Mouse (Mus musculus) limb, embryonic 14.5 days (tissue): Measurements from ENCODE around the gene Lmo1. TPM values are rescaled to one million over a fixed set of nuclear protein-coding genes. Genes with fewer than 3 reads are reported as not detected.
A peak's percentile ranks its signal among the peaks of the same experiment; 100 is the strongest.

Experiments
- ATAC-seq: fragments of 200-750 bp; cut with Nextera tagmentation; 2 replicates; pipeline ENCODE4 v1.8.0; 2017; ENCODE audit warnings: low read depth, moderate number of reproducible peaks, moderate TSS enrichment; ENCODE audit not compliant: low FRiP score
- DNase-seq: peaks from one replicate; pipeline ENCODE4 v3.0.0-alpha.2; 2015; ENCODE audit warnings: low spot score
- H3K27ac ChIP-seq: fragments of 300-500 bp; sonication (generic); replicated peaks from 2 replicates; pipeline ENCODE4 v1.5.1; 2014; ENCODE audit warnings: low read depth, mild to moderate bottlenecking, low read length, moderate library complexity, mixed read lengths
- H3K27me3 ChIP-seq: fragments of 300-500 bp; sonication (generic); 2 replicates; pipeline ENCODE4 v1.6.1; 2014; ENCODE audit warnings: low read length, mixed read lengths; ENCODE audit not compliant: control insufficient read depth, insufficient read depth
- H3K36me3 ChIP-seq: fragments of 300-500 bp; sonication (generic); 2 replicates; pipeline ENCODE4 v1.6.1; 2014; ENCODE audit warnings: mild to moderate bottlenecking, low read length, moderate library complexity, mixed read lengths; ENCODE audit not compliant: control insufficient read depth, insufficient read depth
- H3K4me1 ChIP-seq: fragments of 300-500 bp; sonication (generic); 2 replicates; pipeline ENCODE4 v1.6.1; 2014; ENCODE audit warnings: antibody characterized with exemption, low read length, mixed read lengths; ENCODE audit not compliant: control insufficient read depth, insufficient read depth
- H3K4me2 ChIP-seq: fragments of 300-500 bp; sonication (generic); replicated peaks from 2 replicates; pipeline ENCODE4 v1.6.1; 2014; ENCODE audit warnings: low read depth, mild to moderate bottlenecking, low read length, moderate library complexity; ENCODE audit not compliant: severe bottlenecking
- H3K4me3 ChIP-seq: fragments of 300-500 bp; sonication (generic); replicated peaks from 2 replicates; pipeline ENCODE4 v1.5.1; 2014; ENCODE audit warnings: low read length
- H3K9ac ChIP-seq: fragments of 300-500 bp; sonication (generic); 2 replicates; pipeline ENCODE4 v1.6.1; 2014; ENCODE audit warnings: mild to moderate bottlenecking, low read depth, low read length, moderate library complexity; ENCODE audit not compliant: severe bottlenecking
- H3K9me3 ChIP-seq: fragments of 300-500 bp; sonication (generic); 2 replicates; pipeline ENCODE4 v1.6.1; 2016; ENCODE audit warnings: low read length; ENCODE audit not compliant: control insufficient read depth
- POLR2A ChIP-seq: fragments of 200-500 bp; IDR thresholded peaks from 2 replicates; pipeline ENCODE4 v1.8.0; 2012; ENCODE audit warnings: inconsistent platforms, mild to moderate bottlenecking, moderate library complexity, borderline replicate concordance; ENCODE audit not compliant: insufficient read depth, insufficient read length; ENCODE audit errors: extremely low read depth
- WGBS: fragments of 180-500 bp; shearing (Covaris S2); extraction: QIAGEN DNeasy Blood & Tissue Kit; methylation state at CpG from one replicate; pipeline ENCODE4 v1.1.7; 2014; 5-methylcytosine and 5-hydroxymethylcytosine counted together
- polyA plus RNA-seq, 2 experiments: library from polyadenylated mRNA; depleted of rRNA in 1 of 2; stranded (reverse) in 1 of 2; unstranded in 1 of 2; fragments of >200 nt; fragmentation: Nextera tagmentation in 1 of 2; extraction: Ambion mirVana in 1 of 2; gene quantifications; 2 replicates each; pipeline versions ENCODE4 v1.2.1 to v1.2.3; 2012 to 2014

The Lmo1 gene
- polyA plus RNA-seq, 2 experiments: 38.0 to 47.8 TPM

DNA sequence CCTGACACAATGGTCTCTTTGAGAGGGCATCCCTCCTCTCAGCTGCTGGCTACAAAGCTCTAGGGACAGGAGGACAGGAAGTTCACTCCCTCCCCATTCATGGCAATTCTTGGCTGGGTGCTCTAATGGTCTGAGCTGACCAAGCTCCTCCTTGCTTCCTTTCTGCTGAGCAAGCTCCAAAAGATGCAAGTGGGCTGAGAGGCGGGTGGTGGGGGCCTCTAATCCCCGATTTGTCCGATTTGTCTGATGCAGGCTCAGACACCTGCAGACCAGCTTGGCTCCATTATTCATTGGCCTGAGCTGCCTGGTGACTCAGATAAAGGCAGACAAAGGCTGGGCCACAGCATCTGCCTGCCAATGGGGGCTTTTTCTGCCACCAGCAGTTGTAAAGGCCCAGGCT, 33.3 kb downstream of the Lmo1 start:
- no peak for DNase-seq
- no peak for TF ChIP-seq POLR2A
- ATAC-seq: no peak
- Histone ChIP-seq H3K4me2 (no peak overlapping the region), H3K9me3 (no peaks in the 10 kb centered on the region), H3K9ac (no peak overlapping the region), H3K4me3 (no peak overlapping the region), H3K36me3 (no peaks in the 10 kb centered on the region), H3K4me1 (peaks cover 13% of the 10 kb centered on the region), H3K27ac (no peak overlapping the region), H3K27me3 (no peaks in the 10 kb centered on the region)
- WGBS: 58% methylated on average over 3 of the region's 3 CpGs

DNA sequence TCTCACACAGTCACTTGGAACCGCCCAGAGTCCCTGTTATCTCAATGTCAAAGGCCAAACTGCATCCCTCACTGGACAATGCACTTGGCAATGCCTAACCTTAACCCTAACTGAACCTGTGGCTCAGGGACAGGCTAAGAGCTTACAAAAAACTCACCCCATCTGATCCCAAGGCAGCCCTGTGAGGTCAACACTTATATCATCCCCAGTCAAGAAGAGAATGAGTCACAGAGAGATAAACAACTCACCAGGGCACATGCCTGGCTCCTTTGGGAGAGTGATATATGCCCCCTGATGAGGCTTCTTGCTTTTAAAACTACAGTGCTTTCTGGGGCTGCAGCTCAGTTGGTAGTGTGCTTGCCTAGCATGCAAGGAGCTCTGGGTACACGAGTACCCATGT, 34.0 kb downstream of the Lmo1 start:
- H3K9ac ChIP-seq: no peak overlapping the region
- no peaks in the 10 kb centered on the region for H3K27me3 ChIP-seq
- 85% methylated on average over 2 of the region's 2 CpGs for WGBS
- no peaks in the 10 kb centered on the region for H3K9me3 ChIP-seq
- peaks cover 13% of the 10 kb centered on the region for H3K4me1 ChIP-seq
- DNase-seq: no peak
- no peak overlapping the region for H3K27ac ChIP-seq
- H3K4me2 ChIP-seq: no peak overlapping the region
- no peak for ATAC-seq
- H3K4me3 ChIP-seq: no peak overlapping the region
- no peak for TF ChIP-seq POLR2A
- no peaks in the 10 kb centered on the region for H3K36me3 ChIP-seq

- no peak overlapping the region for H3K27ac ChIP-seq
- no peaks in the 10 kb centered on the region for H3K27me3 ChIP-seq
- no peak overlapping the region for H3K9ac ChIP-seq
- H3K4me3 ChIP-seq: no peak overlapping the region
- no peaks in the 10 kb centered on the region for H3K9me3 ChIP-seq
- no peak overlapping the region for H3K4me2 ChIP-seq
- TF ChIP-seq POLR2A: no peak
- peaks cover 13% of the 10 kb centered on the region for H3K4me1 ChIP-seq
- DNase-seq (peak; percentile 88), ATAC-seq (peak; percentile 73; the same call in 1 of the 2 replicates)
- H3K36me3 ChIP-seq: no peaks in the 10 kb centered on the region
- 9% methylated on average over 3 of the region's 3 CpGs for WGBS
Measured at GRCm38 (mm10) chr7:109139405-109139804, 35.6 kb downstream of the Lmo1 start.

- WGBS: 88% methylated on average over 8 of the region's 8 CpGs
- TF ChIP-seq POLR2A: no peak
- DNase-seq: no peak
- Histone ChIP-seq H3K9ac (no peak overlapping the region), H3K4me2 (no peak overlapping the region), H3K4me3 (no peak overlapping the region), H3K9me3 (no peaks in the 10 kb centered on the region), H3K27me3 (no peaks in the 10 kb centered on the region), H3K27ac (no peak overlapping the region), H3K36me3 (no peaks in the 10 kb centered on the region), H3K4me1 (peaks cover under 1% of the 10 kb centered on the region; the same call in 1 of the 2 replicates)
- no peak for ATAC-seq
Measured at GRCm38 (mm10) chr7:109137441-109137840, 37.6 kb downstream of the Lmo1 start.

DNA sequence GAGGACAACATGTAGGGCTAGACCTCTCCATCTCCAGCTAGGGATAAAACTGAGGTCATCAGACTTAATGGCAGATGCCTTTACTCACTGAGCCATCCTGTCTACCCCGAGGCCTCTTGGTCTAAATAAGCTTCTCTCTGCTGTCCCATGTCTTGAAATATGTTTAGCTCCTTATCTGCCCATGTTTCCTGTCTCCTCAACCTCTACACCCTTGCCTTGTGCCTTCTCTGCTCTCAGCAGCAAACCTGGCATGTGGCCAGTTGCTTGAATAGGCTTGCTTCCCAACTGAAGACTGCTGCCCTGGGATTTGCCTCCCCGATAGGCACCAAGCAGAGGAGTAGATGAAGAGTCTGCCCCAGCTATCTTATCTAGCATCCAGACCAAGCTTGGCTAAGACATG, 43.4 kb downstream of the Lmo1 start:
- H3K4me3 ChIP-seq: no peak overlapping the region
- no peaks in the 10 kb centered on the region for H3K36me3 ChIP-seq
- no peak for ATAC-seq
- 83% methylated on average over 2 of the region's 2 CpGs for WGBS
- DNase-seq: no peak
- no peaks in the 10 kb centered on the region for H3K27me3 ChIP-seq
- TF ChIP-seq POLR2A: no peak
- H3K9me3 ChIP-seq: no peaks in the 10 kb centered on the region
- no peak overlapping the region for H3K4me2 ChIP-seq
- H3K9ac ChIP-seq: no peak overlapping the region
- no peaks in the 10 kb centered on the region for H3K4me1 ChIP-seq
- no peak overlapping the region for H3K27ac ChIP-seq
